24 mouse cellular contexts compared by ENCODE assay signal in genomic region chr10:117726888-117727385, GRCm38 (mm10). TPM values are rescaled to one million over a fixed set of nuclear protein-coding genes. Genes with fewer than 3 reads are reported as not detected.
DNase-seq lines count a peak whose midpoint lies in the region; ATAC-seq and TF ChIP-seq lines count a peak whose summit lies in the region.
"Had no signal": no experiment of that assay in that cellular context is flagged by ENCODE, and none has a peak within 500 bp of the region (broad histone marks: within the 10 kb centered on the region; RNA-seq: fewer than 3 reads in every experiment).

No protein-coding gene starts in this region.

- H3K9ac ChIP-seq in liver, embryonic 12.5 days, result no peak overlapping the region

- H3K27me3 ChIP-seq in liver, embryonic 12.5 days (replicated peaks), result no peaks in the 10 kb centered on the region
- H3K27me3 ChIP-seq: CH12.LX, Patski had no signal

- H3K27ac ChIP-seq in layer of hippocampus, adult 2 months, result no peak overlapping the region
- H3K27ac ChIP-seq in left cerebral cortex, adult 2 months, result no peak overlapping the region
- H3K27ac ChIP-seq in bone marrow macrophage, adult 2 months (ENCODE audit: insufficient read depth, low read depth, low read length), result no peak overlapping the region
- H3K27ac ChIP-seq in liver, embryonic 12.5 days, result no peak overlapping the region

- no peaks in the 10 kb centered on the region for H3K9me3 ChIP-seq in liver, embryonic 12.5 days (replicated peaks)
- H3K9me3 ChIP-seq: G1E had no signal

- no peak for DNase-seq in layer of hippocampus, adult 2 months (ENCODE audit: low spot score in 2 of 2)
- DNase-seq in layer of hippocampus, adult 9-10 months (ENCODE audit: low spot score), result no peak
- no peak for DNase-seq in left cerebral cortex, adult 2 months (ENCODE audit: extremely low spot score in 1 of 2, low spot score in 2 of 2)
- DNase-seq in left cerebral cortex, postnatal 25 days (ENCODE audit: low spot score in 2 of 2), result no peak
- DNase-seq in 3T3-L1 (ENCODE audit: low read depth, low spot score), result peak; percentile 93
- DNase-seq in embryo, embryonic 10 days (ENCODE audit: low spot score), result no peak
- DNase-seq: adrenal gland, adult 2 months; adrenal gland, adult 8-10 months; adrenal gland, postnatal 10 days; adrenal gland, postnatal 14 days; adrenal gland, postnatal 25 days; adrenal gland, postnatal 36 days; B cell, adult 2 months; cerebellum, adult 11 months; cerebellum, adult 11-12 months; cerebellum, adult 18-20 months; cerebellum, adult 2 months had no signal

- no peak overlapping the region for H3K4me2 ChIP-seq in liver, embryonic 12.5 days

- peaks cover 14% of the 10 kb centered on the region for H3K4me1 ChIP-seq in bone marrow macrophage, adult 2 months (ENCODE audit: control insufficient read depth, insufficient read depth, low read length)
- H3K4me1 ChIP-seq in liver, embryonic 12.5 days, result peaks cover 14% of the 10 kb centered on the region

- ATAC-seq in liver, embryonic 12.5 days, result no peak
- ATAC-seq: activated CD4-positive, CD25-positive, alpha-beta regulatory T cell, adult 4 months; CD4-positive, CD25-positive, alpha-beta regulatory T cell, adult 4 months; Patski had no signal

- WGBS in liver, embryonic 12.5 days (ENCODE audit: insufficient replicate concordance), result 82% methylated on average over 4 of the region's 4 CpGs

- TF ChIP-seq POLR2A in bone marrow macrophage, adult 2 months (IDR thresholded peaks at IDR 0.05; ENCODE audit: borderline replicate concordance, low read depth, low read length), result no peak

- intact Hi-C loops in left cerebral cortex, adult 2 months (cut with DNase I), result no loop called here
- intact Hi-C loops in left cerebral cortex, postnatal 25 days (cut with DNase I), result no loop called here

- no peak overlapping the region for H3K4me3 ChIP-seq in layer of hippocampus, adult 2 months
- no peak overlapping the region for H3K4me3 ChIP-seq in left cerebral cortex, adult 2 months
- H3K4me3 ChIP-seq in bone marrow macrophage, adult 2 months (ENCODE audit: insufficient read depth, low read length), result no peak overlapping the region
- H3K4me3 ChIP-seq in liver, embryonic 12.5 days, result no peak overlapping the region

- TF ChIP-seq CTCF in layer of hippocampus, adult 2 months (conservative IDR thresholded peaks at IDR 0.05), result peak; percentile 13
- peak; percentile 0; the same call in 1 of the 2 replicates for TF ChIP-seq CTCF in left cerebral cortex, adult 2 months (IDR thresholded peaks at IDR 0.05)
- peak; percentile 2; the same call in 1 of the 2 replicates for TF ChIP-seq CTCF in bone marrow macrophage, adult 2 months (IDR thresholded peaks at IDR 0.05; ENCODE audit: low read depth, low read length)

- H3K36me3 ChIP-seq in liver, embryonic 12.5 days, result no peaks in the 10 kb centered on the region
- H3K36me3 ChIP-seq: G1E had no signal

RNA-seq across cellular contexts. Expression of gene Mdm2, which starts 16.4 kb away (rescaled TPM):
- 10 to 100 TPM; 55.1 to 66.0 TPM for total RNA-seq in layer of hippocampus, adult 2 months (2021)
- total RNA-seq in left cerebral cortex, adult 2 months (2021), result 10 to 100 TPM; 58.7 to 65.5 TPM
- 10 to 100 TPM; 53.4 to 57.5 TPM for total RNA-seq in left cerebral cortex, postnatal 25 days (2021)
- 94.2 and 95.5 TPM in 2 replicates for polyA plus RNA-seq in bone marrow macrophage, adult 2 months (2012; ENCODE audit: insufficient read depth, insufficient read length, missing spikeins)
- polyA plus RNA-seq in liver, embryonic 12.5 days (2016; fragmentation: Nextera tagmentation; extraction: Ambion mirVana), result 35.6 and 36.9 TPM in 2 replicates

RNA-seq across cellular contexts. Expression of gene Slc35e3, which starts 19.2 kb away (rescaled TPM):
- 10 to 100 TPM; 31.4 to 33.1 TPM for total RNA-seq in layer of hippocampus, adult 2 months (2021)
- total RNA-seq in left cerebral cortex, adult 2 months (2021), result 10 to 100 TPM; 27.7 to 28.8 TPM
- 10 to 100 TPM; 31.0 to 31.3 TPM for total RNA-seq in left cerebral cortex, postnatal 25 days (2021)
- polyA plus RNA-seq in bone marrow macrophage, adult 2 months (2012; ENCODE audit: insufficient read depth, insufficient read length, missing spikeins), result 5.4 and 10.6 TPM in 2 replicates
- 5.2 and 5.3 TPM in 2 replicates for polyA plus RNA-seq in liver, embryonic 12.5 days (2016; fragmentation: Nextera tagmentation; extraction: Ambion mirVana)
